Mouse (Mus musculus) left cerebral cortex, adult 9 months (tissue): ENCODE measurements around the gene Tpst2.

Experiments
- DNase-seq, 2 experiments: peaks; one replicate each; pipeline ENCODE4 v3.0.0; 2022; ENCODE audit warnings: low spot score in 2 of 2

Gene Tpst2

DNA sequence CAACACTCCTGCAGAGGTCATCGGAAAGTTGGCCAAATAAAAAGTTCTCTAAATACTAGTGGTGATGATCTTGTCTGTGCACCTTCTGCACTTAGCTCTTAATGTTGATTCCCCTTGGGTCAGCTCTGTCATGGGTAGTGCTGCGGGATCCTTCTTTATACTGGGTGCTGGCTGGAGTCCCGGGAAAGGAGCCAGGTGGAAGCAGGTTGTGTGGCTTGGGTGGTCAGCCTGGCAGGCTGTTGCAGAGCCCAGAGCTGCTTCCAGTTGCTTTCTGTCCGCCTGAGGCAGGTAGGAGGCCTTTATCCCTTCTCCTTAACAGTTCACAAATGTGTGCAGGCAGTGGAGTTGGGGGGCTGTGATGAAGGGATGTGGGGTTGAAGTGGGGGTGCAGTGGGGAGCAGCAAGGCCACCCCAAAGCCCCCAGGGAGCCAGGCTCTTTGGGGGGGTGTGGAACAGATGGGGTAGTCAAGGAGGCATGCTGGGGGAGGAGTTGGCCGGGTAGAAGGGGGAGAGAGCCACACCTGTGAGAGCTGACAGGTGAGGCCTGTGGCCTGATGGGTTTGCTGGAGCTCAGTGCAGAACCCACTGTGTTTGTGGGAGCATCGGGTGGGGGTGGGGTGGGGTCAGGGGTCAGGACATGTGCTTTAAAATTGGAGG, 5.8 kb downstream of the Tpst2 start:
- DNase-seq = no peak

- no peak for DNase-seq
Observed at GRCm38 (mm10) chr5:112282780-112283482, 6.4 kb downstream of the Tpst2 start.

GRCm38 (mm10) chr5:112283543-112284202, 7.2 kb downstream of the Tpst2 start:
- no peak for DNase-seq

GRCm38 (mm10) chr5:112284203-112284582, 7.7 kb downstream of the Tpst2 start:
- DNase-seq = no peak

GRCm38 (mm10) chr5:112285548-112286085, 9.1 kb downstream of the Tpst2 start:
- DNase-seq = no peak

GRCm38 (mm10) chr5:112286608-112286983, 10.1 kb downstream of the Tpst2 start:
- no peak for DNase-seq

DNA sequence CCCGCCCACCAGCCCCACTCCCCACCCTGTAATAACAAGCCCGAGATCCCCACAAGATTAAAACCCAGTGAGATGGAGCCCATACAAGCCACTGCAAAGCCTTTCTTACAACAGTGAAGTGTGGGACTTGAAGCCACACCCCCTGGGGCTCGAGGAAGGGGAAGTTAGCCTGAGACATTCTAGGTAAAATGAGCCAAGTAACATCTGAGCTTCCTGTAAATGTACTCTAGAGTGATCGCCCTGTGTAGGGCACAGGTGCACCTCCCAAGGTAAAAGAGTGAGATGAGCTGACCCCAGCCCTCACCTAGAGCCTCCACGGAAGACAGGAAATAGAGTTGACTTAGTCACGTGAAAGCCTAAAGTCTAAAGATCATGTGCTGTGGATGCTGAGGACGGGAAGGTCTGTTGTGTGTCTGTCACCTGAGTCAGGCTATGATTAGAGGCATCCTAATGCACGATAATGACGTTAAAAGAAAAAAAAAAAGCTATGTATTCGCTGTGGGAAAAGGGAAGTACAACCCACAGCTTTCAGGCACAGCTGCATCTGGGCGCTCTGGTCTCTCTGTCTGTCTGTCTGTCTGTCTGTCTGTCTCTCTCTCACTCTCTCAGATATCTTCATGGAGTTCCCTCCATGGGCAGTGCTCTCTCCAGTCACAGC, 10.6 kb downstream of the Tpst2 start:
- DNase-seq = no peak

GRCm38 (mm10) chr5:112287652-112288051, 11.2 kb downstream of the Tpst2 start:
- no peak for DNase-seq

GRCm38 (mm10) chr5:112288193-112289141, 12.0 kb downstream of the Tpst2 start:
- no peak for DNase-seq

DNA sequence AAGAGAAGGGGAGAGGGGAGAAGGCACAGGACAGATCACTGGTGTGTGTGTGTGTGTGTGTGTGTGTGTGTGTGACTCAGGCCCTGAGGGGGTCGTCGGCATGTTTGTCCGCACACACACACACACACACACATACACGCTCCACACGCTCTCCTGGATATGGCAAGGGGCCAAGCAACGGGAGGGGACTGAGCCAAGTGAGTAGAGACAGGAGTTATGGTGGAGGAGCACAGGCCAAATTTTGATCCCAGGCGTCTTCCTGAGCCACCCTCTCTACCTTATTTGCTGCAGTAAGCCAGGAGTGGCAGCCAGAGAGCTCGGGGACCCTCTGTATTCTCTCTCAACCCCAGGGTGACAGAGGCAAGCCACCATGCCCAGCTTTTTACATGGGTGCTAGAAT, 12.7 kb downstream of the Tpst2 start:
- no peak for DNase-seq

GRCm38 (mm10) chr5:112289819-112290535, 13.5 kb downstream of the Tpst2 start:
- no peak for DNase-seq

GRCm38 (mm10) chr5:112290536-112290880, 14.0 kb downstream of the Tpst2 start:
- no peak for DNase-seq

GRCm38 (mm10) chr5:112291866-112292265, 15.4 kb downstream of the Tpst2 start:
- no peak for DNase-seq

DNA sequence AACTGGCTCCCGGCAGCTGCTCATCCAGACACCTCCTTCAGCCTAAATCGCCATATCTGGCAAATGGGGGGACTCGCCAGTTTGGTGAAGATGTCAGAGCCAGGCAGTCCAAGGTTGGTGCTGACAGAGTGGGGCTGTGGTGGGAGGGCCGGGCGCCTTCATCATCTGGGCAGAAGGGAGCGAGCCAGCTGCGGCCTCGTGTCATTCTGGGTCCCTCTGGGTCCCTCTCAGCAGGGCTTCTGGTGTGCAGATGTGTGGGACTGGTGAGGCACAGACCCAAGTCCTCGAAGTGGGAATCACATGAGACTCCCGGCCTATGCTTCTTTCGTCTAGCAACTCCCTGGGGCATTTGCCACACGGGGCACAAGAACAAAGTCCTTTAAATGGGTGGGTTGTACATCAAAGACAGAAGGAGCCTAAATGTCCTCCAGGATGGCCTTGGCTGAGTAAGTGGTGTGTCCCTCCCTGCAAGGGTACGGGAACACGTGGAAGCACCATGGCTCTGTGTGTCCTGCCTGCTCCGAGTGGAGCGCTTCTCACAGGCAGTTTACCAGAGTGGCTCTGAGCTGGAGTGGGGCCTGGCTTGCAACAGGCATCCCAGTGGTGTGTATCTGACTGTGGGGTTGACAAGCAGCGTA, 16.0 kb downstream of the Tpst2 start:
- no peak for DNase-seq

DNA sequence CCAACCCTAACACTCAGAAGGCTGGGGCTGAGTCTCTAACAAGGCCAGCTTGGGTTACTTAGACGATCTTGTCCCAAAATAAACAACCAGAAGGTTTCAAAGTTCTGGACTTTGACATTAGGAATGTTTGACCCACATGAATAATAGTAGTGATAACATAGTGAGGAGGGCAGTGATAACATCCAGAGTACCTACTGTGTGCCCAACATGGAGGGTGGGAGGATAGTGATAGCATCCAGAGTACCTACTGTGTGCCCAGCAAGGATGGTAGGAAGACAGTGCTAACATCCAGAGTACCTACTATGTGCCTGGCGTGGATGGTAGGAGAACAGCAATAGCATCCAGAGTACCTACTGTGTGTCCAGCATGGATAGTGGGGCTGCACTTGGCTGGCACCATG, 17.3 kb downstream of the Tpst2 start:
- no peak for DNase-seq

GRCm38 (mm10) chr5:112294696-112295095, 18.2 kb downstream of the Tpst2 start:
- no peak for DNase-seq

DNA sequence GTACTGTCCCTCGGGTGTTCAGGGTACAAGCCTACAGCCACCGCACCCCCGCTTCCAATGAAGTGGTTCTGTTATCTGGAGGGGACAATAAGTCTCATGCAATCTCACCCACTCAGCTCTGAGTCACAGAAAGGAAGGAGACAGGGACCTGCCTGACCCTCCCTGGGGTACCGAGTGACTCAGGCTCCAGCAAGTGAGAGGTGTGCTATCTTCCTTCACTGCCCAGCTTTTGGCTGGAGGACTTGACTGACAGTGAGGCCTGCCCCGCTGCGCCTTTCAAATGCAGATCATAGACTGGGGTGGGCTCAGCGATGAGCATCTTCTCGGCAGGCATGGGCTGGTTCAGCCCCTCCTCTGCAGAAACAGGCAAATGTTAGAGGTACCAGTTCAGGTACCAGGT, 18.7 kb downstream of the Tpst2 start:
- no peak for DNase-seq

DNA sequence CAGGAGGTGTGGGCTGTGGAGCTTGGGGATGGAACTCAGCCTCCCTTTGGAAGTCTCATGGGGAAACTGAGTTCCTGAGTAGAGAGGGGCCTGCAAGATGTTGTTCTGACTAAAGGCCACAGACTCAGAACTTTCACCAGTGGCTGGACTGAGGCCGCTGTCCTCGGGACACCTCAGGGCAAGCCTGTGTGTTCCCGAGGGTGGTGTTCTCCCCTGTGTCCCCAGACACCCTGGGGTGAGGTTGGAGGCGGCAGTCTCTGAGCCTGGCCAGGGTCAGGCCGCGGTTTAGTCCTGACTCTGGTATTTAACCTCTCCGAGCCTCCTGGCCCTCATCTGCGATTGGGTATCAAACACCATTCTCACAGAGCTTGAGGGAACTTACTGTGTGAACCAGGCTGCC, 19.1 kb downstream of the Tpst2 start:
- no peak for DNase-seq

GRCm38 (mm10) chr5:112296404-112297181, 20.1 kb downstream of the Tpst2 start:
- no peak for DNase-seq
